Mouse (Mus musculus) central nervous system, embryonic 18 days (tissue): ENCODE measurements around the gene Tgfb1i1. TPM values are rescaled to one million over a fixed set of nuclear protein-coding genes. Genes with fewer than 3 reads are reported as not detected.

ENCODE experiments used
- polyA plus RNA-seq: library from polyadenylated mRNA; depleted of rRNA; stranded (reverse); fragments of >200 nt; gene quantifications from 2 replicates; pipeline ENCODE4 v1.2.3, GENCODE M21; 2012; rRNA removed

Tgfb1i1 gene
- 12.3 and 12.9 TPM in 2 replicates for polyA plus RNA-seq

DNA sequence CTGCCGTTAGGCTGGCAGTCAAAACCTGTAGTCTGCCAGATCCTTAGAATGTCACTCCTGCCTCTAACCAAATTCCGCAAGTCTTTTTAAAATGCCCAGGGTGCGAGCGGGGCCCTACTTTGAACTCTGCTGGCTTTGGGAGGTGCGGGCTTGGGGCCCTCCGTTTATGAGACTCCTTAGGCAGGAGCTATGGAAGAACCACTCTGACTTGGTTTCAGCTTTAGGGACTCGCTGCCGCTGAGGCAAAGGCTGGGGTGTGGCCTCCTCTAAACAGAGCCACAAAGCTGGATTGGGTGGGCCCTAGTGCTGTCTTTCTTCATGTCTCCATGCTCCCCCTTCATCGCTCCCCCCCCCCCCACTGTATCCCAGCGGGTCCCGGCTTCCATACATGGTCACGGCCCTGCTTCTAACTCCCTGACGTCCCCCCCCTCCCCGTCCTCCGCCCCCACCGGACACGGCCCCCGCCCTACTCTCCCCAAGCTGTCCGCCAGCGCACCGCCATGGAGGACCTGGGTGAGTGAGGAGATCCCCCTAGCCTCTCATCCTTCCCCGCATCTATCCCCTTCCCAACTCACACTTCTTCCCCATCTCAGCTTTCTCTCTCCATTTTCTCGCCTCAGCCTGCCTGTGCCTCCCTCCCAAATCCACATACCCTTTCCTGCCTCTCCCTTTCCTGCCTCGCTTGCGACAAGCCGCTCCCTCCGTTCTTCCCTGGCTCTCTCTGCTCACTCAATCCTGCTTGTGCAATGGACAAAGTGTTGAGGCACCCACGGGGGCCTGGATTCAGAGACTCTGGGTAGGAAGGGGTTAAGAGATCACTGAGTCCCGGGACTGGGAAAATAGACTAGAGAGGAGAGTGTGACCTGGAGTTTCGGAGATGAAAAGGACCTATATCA, at the start of gene Tgfb1i1:
Gene Tgfb1i1 (plus strand): TSS at position 317 of the 896 bp plus-strand sequence.

DNA sequence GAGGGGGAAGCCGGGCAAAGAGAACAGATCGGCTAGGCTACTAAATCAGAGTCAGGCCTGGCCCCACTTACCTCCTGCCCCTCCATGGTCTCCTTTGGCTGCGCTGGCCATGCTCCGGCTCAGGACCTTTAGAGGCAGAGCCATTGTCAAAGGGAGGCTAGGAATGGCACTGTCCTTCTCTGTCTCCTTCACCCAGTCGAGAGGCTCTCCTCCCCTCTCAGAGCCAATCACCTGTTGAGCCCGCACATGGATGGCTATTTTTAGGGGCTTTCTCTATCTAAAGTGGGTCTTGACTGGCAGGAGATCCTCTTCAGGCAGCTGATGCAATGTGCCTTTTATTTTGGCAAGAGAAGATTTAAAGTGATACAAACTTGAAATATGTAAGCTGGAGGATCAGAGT, 40.5 kb upstream of the Tgfb1i1 start, which contains the start of gene Cox6a2:
Gene Cox6a2 (minus strand): TSS at position 236 of the 400 bp plus-strand sequence.

DNA sequence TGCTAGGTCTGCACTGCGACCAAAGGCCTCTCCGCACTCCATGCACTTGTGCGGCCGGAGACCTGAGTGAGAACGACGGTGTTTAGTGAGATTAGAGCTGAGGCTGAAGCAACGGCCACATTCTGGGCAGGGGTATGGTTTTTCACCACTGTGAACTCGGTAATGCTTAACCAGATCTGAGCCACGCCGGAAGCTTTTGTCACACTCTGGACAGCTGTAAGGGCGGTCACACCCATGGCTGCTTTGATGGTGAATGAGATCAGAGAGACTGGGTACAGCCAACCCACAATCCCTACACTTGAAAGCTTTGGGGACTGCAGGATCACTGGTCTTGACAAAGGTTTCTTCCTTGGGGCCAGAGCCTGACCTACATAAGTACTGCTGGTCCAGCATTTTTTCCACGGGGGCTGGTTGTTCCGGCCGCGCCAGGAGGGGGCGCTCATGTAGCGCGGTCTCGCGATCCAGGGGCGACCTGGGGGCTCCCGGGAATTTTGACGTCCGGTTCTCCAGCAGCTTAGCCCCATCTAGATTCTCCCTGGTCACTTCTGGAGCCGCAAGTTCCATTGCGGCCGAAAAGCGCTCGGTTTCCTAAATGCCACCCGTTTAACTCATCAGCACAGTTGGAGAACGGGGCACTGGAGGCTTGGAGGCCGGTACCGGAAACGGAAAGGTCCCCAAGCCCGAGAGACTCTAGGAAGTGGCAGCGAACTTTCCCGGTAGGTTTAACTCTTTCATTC, 9.6 kb upstream of the Tgfb1i1 start, which contains the start of gene Armc5:
Gene Armc5 (plus strand): TSS at position 487 of the 737 bp plus-strand sequence.

DNA sequence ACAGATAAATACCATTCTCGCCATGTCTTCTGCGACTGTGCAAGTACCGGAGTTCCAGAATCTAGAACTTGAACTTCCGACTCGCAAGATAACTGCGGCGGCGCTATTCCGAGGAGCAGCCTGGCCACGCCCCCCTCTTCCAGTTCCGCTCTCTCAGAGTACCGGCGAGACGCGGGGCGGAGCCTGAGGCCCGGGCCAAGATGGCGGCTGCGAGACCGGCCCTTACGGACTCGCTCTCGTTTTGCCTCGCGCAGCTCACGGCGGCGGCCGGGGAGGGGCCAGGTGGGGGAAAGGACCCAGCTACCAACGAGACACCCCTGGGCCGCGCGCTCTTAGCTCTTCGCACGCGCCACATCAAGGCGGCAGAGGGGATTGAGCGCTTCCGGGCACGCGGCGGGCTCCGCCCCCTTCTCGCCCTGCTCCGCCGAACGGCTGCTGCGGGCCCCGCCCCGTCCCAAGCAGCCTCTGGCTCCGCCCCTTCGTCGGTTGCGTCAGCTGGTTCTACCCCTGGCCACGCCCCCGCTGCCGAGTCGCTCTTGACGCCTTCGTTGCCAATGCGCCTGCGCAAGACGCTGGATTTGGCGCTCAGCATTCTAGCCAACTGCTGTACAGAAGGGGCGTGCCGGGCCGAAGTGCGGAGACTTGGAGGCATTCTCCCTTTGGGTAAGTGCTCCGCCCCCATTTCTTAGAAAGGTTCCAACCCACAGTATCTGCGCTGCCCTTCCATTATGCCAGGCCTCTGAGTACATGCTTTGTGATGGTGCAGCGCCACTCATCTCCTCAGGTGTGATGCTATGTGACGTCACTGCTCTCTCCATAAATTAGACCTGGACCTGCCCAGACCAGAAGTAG, 8.5 kb upstream of the Tgfb1i1 start, which contains the start of gene 9130023H24Rik:
Gene 9130023H24Rik (minus strand): TSS at position 105 of the 852 bp plus-strand sequence.

DNA sequence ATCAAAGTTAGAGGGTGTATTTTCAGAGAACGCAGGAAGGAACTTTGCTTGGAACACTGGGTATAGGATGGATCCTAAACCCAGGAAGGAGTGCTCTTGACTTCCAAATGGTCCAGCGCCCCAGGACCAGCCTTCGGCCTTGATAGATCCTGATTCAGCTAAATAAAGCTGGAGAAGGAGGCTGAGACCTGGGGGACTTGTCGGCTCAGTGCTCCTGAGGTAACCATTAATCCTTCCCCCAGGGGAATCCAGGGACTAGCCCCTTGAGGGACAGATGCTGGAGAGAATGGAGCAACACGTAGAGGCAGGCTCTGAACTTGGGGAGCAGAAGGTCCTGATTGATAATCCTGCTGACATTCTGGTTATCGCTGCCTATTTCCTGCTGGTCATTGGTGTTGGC, 18.8 kb downstream of the Tgfb1i1 start, which contains the start of gene Slc5a2:
Gene Slc5a2 (plus strand): TSS at position 247 of the 400 bp plus-strand sequence.

DNA sequence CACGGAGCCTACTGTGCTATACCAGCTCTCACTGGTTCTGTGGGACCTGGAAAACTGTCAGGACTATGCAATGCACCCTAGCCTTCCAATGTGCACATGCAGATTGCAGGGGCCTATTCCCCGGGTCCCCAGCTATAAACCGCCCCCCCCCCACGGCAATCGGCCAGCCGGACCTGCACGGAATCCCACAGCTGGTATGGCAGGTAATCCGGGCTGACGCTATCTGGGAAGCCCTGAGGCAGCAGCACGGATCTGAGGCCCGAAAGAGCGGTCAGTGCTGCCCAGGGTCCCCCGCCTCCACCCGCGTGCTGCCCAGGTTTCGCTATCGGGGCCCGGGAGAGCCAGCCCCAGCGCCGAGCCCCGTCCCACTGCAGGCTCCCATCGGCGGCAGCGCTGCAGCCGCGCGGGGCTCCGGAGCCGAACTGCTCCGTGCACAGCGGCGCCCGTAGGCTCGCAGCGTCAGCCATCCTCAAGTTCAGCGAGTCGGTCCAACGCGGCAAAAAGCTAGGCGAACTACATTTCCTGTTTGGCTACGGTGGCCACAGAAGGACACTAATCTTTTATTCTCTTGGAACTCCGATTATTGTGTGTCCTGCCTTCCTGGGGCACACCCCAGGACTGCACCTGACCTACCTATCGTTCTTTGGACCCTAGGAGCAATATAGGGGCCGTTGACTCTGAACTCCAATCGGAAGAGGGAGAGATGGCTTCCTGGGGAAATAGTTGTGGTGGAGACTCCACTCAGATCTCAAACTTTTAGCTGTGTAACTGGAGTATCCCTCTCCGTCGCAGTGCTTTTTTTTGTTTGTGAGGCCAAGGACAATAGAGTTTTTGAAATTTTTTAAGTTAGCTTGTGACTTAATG, 51.2 kb downstream of the Tgfb1i1 start, which contains the start of gene BC017158:
Gene BC017158 (minus strand): TSS at position 554 of the 864 bp plus-strand sequence.

Other genes starting within 250 kb of the Tgfb1i1 start
- gene Trim72, start 242.9 kb upstream of the Tgfb1i1 start, polyA plus RNA-seq, result 0.53 and 3.0 TPM in 2 replicates
- gene Itgam, start 184.2 kb upstream of the Tgfb1i1 start, polyA plus RNA-seq, result 1.1 and 1.7 TPM in 2 replicates
- gene Gm49368, start 184.1 kb upstream of the Tgfb1i1 start, polyA plus RNA-seq, result not detected in 2 replicates
- 0.09 and 0.10 TPM in 2 replicates for gene Itgax, start 117.3 kb upstream of the Tgfb1i1 start, polyA plus RNA-seq
- gene Itgad, start 92.4 kb upstream of the Tgfb1i1 start, polyA plus RNA-seq, result 0.13 and 0.20 TPM in 2 replicates
- gene Cox6a2, start 40.4 kb upstream of the Tgfb1i1 start, polyA plus RNA-seq, result 0.83 and 11.2 TPM in 2 replicates
- 10.1 and 10.3 TPM in 2 replicates for gene Armc5, start 9.5 kb upstream of the Tgfb1i1 start, polyA plus RNA-seq
- gene 9130023H24Rik, start 8.8 kb upstream of the Tgfb1i1 start, polyA plus RNA-seq, result 2.5 and 2.6 TPM in 2 replicates
- 0.06 and 0.12 TPM in 2 replicates for gene Slc5a2, start 18.8 kb downstream of the Tgfb1i1 start, polyA plus RNA-seq
- 24.4 and 26.5 TPM in 2 replicates for gene BC017158, start 51.4 kb downstream of the Tgfb1i1 start, polyA plus RNA-seq
- gene Rgs10, start 171.9 kb downstream of the Tgfb1i1 start, polyA plus RNA-seq, result 52.9 and 63.2 TPM in 2 replicates
- gene Tial1, start 214.9 kb downstream of the Tgfb1i1 start, polyA plus RNA-seq, result 159 and 167 TPM in 2 replicates